Mouse (Mus musculus): ENCODE measurements around the gene Tmem143. TPM values are rescaled to one million over a fixed set of nuclear protein-coding genes. Genes with fewer than 3 reads are reported as not detected.

Tmem143 gene
- polyA plus RNA-seq (2021; fragmentation: Nextera tagmentation): 2.7 and 4.5 TPM in 2 replicates
- long read RNA-seq, experiment 1, transcript Tmem143-203 (7 exons, 2,466 nt): minor isoform, 6 of 21 reads
- long read RNA-seq, experiment 1, transcript Tmem143-201 (8 exons, 2,297 nt): major isoform, 10 of 21 reads
- long read RNA-seq, experiment 1, partial matches to known transcripts: 1 of 21 reads
- long read RNA-seq, experiment 1, other reads (novel, unspliced or antisense): 4 of 21 reads
- long read RNA-seq, experiment 2, partial matches to known transcripts: 0 of 1 reads
- long read RNA-seq, experiment 2, other reads (novel, unspliced or antisense): 1 of 1 reads

DNA sequence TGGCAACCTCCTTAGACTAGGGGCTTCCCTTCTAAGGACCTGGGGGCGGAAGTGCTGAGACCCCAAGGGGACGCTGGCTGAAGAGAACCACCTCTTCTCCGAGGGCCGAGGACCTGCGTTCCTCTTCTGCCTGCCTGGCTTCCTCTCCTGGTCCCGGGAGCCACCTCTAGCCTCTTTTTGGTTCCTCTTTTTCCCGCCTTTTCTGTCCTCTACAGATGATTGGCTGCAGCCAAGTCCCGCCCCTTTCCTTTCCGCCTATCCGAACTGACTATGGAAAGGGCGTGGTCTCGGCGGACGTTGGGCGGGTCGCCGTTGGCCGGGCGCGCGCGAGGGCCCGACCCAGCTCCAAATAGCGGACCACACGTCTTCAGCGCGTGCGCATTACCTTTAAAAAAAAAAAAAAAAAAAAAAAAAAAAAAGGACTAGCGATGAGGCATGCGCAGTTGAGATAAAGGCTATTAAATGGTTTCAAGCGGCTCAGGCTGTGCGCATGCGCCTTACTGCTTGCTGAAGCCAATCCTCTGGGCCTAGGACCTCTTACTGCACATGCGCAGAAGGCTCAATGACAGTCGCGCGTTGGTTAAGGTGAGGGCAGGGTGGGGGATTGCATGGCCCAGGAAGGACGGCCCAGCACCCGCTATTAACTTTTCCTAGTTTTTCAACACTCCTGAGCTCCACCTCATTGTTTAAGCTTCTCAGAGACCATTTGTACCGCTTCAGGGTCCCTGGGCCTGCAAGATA lies at the start of gene Tmem143, which contains the start of gene Syngr4:
Gene Tmem143, plus strand, starts transcription at position 425 of the 741 bp plus-strand sequence.
Gene Syngr4, minus strand, starts transcription at position 198 of the 741 bp plus-strand sequence.

DNA sequence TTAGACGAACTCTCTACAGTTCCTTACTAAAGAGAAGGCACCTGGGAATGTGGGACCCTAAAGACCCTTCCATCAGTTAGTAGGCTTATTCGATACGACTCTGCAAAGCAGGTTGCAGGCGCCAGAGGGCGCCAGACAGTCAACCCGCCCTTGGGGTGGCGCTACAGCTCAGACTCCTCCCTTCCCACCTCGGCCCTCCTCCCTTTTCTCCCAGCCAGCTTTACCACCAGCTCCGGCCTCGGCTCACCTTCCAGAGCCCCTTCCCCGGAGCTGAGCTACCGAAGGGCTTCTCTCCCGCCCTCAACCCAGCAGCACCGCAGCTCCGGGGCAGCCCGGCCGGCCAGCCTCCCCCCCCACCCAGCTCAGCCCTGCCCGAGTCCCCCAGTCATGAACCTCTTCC lies 24.1 kb upstream of the Tmem143 start, which contains the start of gene Kdelr1:
Gene Kdelr1, plus strand, starts transcription at position 149 of the 400 bp plus-strand sequence.

GRCm38 (mm10) chr7:45878278-45878677 lies 18.5 kb upstream of the Tmem143 start, which contains the start of gene Grin2d:
Gene Grin2d (minus strand): TSS chr7:45878378.

GRCm38 (mm10) chr7:45921242-45921621 lies 24.5 kb downstream of the Tmem143 start, which contains the start of gene Emp3:
Gene Emp3 (minus strand): TSS chr7:45921404.

GRCm38 (mm10) chr7:45923762-45924428 lies 27.2 kb downstream of the Tmem143 start, which contains the start of gene Ccdc114:
Gene Ccdc114 (plus strand): TSS chr7:45924072.

Other genes starting within 250 kb of the Tmem143 start
- 0.06 and 0.09 TPM in 2 replicates for gene Fut2, start 230.5 kb upstream of the Tmem143 start, polyA plus RNA-seq (2021; fragmentation: Nextera tagmentation)
- gene Ntn5, start 212.9 kb upstream of the Tmem143 start, polyA plus RNA-seq (2021; fragmentation: Nextera tagmentation): 6.5 and 9.8 TPM in 2 replicates
- gene Sec1, start 202.5 kb upstream of the Tmem143 start, polyA plus RNA-seq (2021; fragmentation: Nextera tagmentation): 0.26 and 0.38 TPM in 2 replicates
- gene Car11, start 197.1 kb upstream of the Tmem143 start, polyA plus RNA-seq (2021; fragmentation: Nextera tagmentation): 74.9 and 93.1 TPM in 2 replicates
- gene Dbp, start 191.9 kb upstream of the Tmem143 start, polyA plus RNA-seq (2021; fragmentation: Nextera tagmentation): 30.2 and 130 TPM in 2 replicates
- 335 and 337 TPM in 2 replicates for gene Rpl18, start 181.5 kb upstream of the Tmem143 start, polyA plus RNA-seq (2021; fragmentation: Nextera tagmentation)
- 4.9 and 10.6 TPM in 2 replicates for gene Sphk2, start 178.9 kb upstream of the Tmem143 start, polyA plus RNA-seq (2021; fragmentation: Nextera tagmentation)
- gene Fam83e, start 175.7 kb upstream of the Tmem143 start, polyA plus RNA-seq (2021; fragmentation: Nextera tagmentation): 0.08 and 0.22 TPM in 2 replicates
- gene Spaca4, start 171.1 kb upstream of the Tmem143 start, polyA plus RNA-seq (2021; fragmentation: Nextera tagmentation): not detected in 2 replicates
- 3.9 and 10.6 TPM in 2 replicates for gene Lmtk3, start 113.2 kb upstream of the Tmem143 start, polyA plus RNA-seq (2021; fragmentation: Nextera tagmentation)
- 22.5 and 23.3 TPM in 2 replicates for gene Sult2b1, start 112.3 kb upstream of the Tmem143 start, polyA plus RNA-seq (2021; fragmentation: Nextera tagmentation)
- 173 and 183 TPM in 2 replicates for gene Cyth2, start 82.4 kb upstream of the Tmem143 start, polyA plus RNA-seq (2021; fragmentation: Nextera tagmentation)
- 2.0 and 2.3 TPM in 2 replicates for gene Kcnj14, start 72.2 kb upstream of the Tmem143 start, polyA plus RNA-seq (2021; fragmentation: Nextera tagmentation)
- 16.1 and 22.0 TPM in 2 replicates for gene Grwd1, start 66.0 kb upstream of the Tmem143 start, polyA plus RNA-seq (2021; fragmentation: Nextera tagmentation)
- gene Kdelr1, start 24.2 kb upstream of the Tmem143 start, polyA plus RNA-seq (2021; fragmentation: Nextera tagmentation): 49.0 and 49.6 TPM in 2 replicates
- gene Grin2d, start 18.6 kb upstream of the Tmem143 start, polyA plus RNA-seq (2021; fragmentation: Nextera tagmentation): 0.39 and 1.6 TPM in 2 replicates
- gene Syngr4, start 227 bp upstream of the Tmem143 start, polyA plus RNA-seq (2021; fragmentation: Nextera tagmentation): not detected in 2 replicates
- 10.7 and 12.3 TPM in 2 replicates for gene Emp3, start 24.5 kb downstream of the Tmem143 start, polyA plus RNA-seq (2021; fragmentation: Nextera tagmentation)
- gene Ccdc114, start 27.1 kb downstream of the Tmem143 start, polyA plus RNA-seq (2021; fragmentation: Nextera tagmentation): 0.74 and 1.0 TPM in 2 replicates
- 0.04 and 0.10 TPM in 2 replicates for gene Abcc6, start 133.4 kb downstream of the Tmem143 start, polyA plus RNA-seq (2021; fragmentation: Nextera tagmentation)
- gene Nomo1, start 136.8 kb downstream of the Tmem143 start, polyA plus RNA-seq (2021; fragmentation: Nextera tagmentation): 20.0 and 25.0 TPM in 2 replicates
- gene Kcnj11, start 203.8 kb downstream of the Tmem143 start, polyA plus RNA-seq (2021; fragmentation: Nextera tagmentation): 8.3 and 9.6 TPM in 2 replicates

All from left cerebral cortex, adult 6 months (tissue).